Mouse (Mus musculus) embryonic facial prominence, embryonic 11.5 days (tissue): Measurements from ENCODE around the gene Pramef8. TPM values are rescaled to one million over a fixed set of nuclear protein-coding genes. Genes with fewer than 3 reads are reported as not detected.
A peak's percentile ranks its signal among the peaks of the same experiment; 100 is the strongest.
"Not testable (repeated sequence)": the region's sequence is repeated elsewhere in the genome, so short reads cannot be mapped to it uniquely, and the experiment has no call there.

Source experiments
- ATAC-seq: fragments of 200-750 bp; cut with Nextera tagmentation; replicated peaks from 2 replicates; pipeline ENCODE4 v1.8.0; 2017; ENCODE audit warnings: low read depth; ENCODE audit not compliant: insufficient number of reproducible peaks, low FRiP score, low TSS enrichment
- DNase-seq: peaks from one replicate; pipeline ENCODE4 v3.0.0-alpha.2; 2015; ENCODE audit warnings: low spot score
- H3K27ac ChIP-seq: fragments of 300-500 bp; sonication (generic); replicated peaks from 2 replicates; pipeline ENCODE4 v1.5.1; 2014; ENCODE audit warnings: mild to moderate bottlenecking, low read depth, low read length, control low read depth
- H3K27me3 ChIP-seq: fragments of 300-500 bp; sonication (generic); 2 replicates; pipeline ENCODE4 v1.6.1; 2014; ENCODE audit warnings: mild to moderate bottlenecking, low read length, moderate library complexity, mixed read lengths; ENCODE audit not compliant: control insufficient read depth, insufficient read depth
- H3K36me3 ChIP-seq: fragments of 300-500 bp; sonication (generic); replicated peaks from 2 replicates; pipeline ENCODE4 v1.6.1; 2014; ENCODE audit warnings: low read depth, mild to moderate bottlenecking, low read length, moderate library complexity, mixed read lengths; ENCODE audit not compliant: control insufficient read depth, insufficient read depth
- H3K4me1 ChIP-seq: fragments of 300-500 bp; sonication (generic); 2 replicates; pipeline ENCODE4 v1.6.1; 2014; ENCODE audit warnings: low read length, mixed read lengths; ENCODE audit not compliant: control insufficient read depth, insufficient read depth
- H3K4me2 ChIP-seq: fragments of 300-500 bp; sonication (generic); 2 replicates; pipeline ENCODE4 v1.6.1; 2014; ENCODE audit warnings: low read depth, mild to moderate bottlenecking, control low read depth, low read length, moderate library complexity
- H3K4me3 ChIP-seq: fragments of 300-500 bp; sonication (generic); 2 replicates; pipeline ENCODE4 v1.5.1; 2014; ENCODE audit warnings: low read depth, low read length, control low read depth
- H3K9ac ChIP-seq: fragments of 300-500 bp; sonication (generic); replicated peaks from 2 replicates; pipeline ENCODE4 v1.6.1; 2014; ENCODE audit warnings: mild to moderate bottlenecking, control low read depth, low read length
- H3K9me3 ChIP-seq: fragments of 300-500 bp; sonication (generic); replicated peaks from 2 replicates; pipeline ENCODE4 v1.6.1; 2016; ENCODE audit warnings: mild to moderate bottlenecking, low read length, inconsistent platforms, mixed read lengths; ENCODE audit not compliant: control insufficient read depth
- WGBS: fragments of 180-500 bp; shearing (Covaris S2); extraction: QIAGEN DNeasy Blood & Tissue Kit; methylation state at CpG from one replicate; pipeline ENCODE4 v1.1.7; 2014; 5-methylcytosine and 5-hydroxymethylcytosine counted together
- polyA plus RNA-seq: library from polyadenylated mRNA; unstranded; fragments of >200 nt; fragmentation: Nextera tagmentation; extraction: Ambion mirVana; gene quantifications from 2 replicates; pipeline ENCODE4 v1.2.1, GENCODE M21; 2014

Pramef8 gene
- polyA plus RNA-seq, 1 experiment from 2014 or later = 19.0 TPM

GRCm38 (mm10) chr4:143388955-143389702, 23.1 kb upstream of the Pramef8 start:
- H3K4me1 ChIP-seq = no peaks in the 10 kb centered on the region
- H3K4me3 ChIP-seq = peak overlapping the region; percentile 27
- H3K9me3 ChIP-seq = no peaks in the 10 kb centered on the region
- peak overlapping the region; percentile 47 for H3K9ac ChIP-seq
- peak; percentile 75 for ATAC-seq
- H3K36me3 ChIP-seq = no peaks in the 10 kb centered on the region
- WGBS = 8% methylated on average over 38 of the region's 43 CpGs
- peak; percentile 82 for DNase-seq
- peak overlapping the region; percentile 43 for H3K4me2 ChIP-seq
- H3K27me3 ChIP-seq = no peaks in the 10 kb centered on the region
- no peak overlapping the region for H3K27ac ChIP-seq

DNA sequence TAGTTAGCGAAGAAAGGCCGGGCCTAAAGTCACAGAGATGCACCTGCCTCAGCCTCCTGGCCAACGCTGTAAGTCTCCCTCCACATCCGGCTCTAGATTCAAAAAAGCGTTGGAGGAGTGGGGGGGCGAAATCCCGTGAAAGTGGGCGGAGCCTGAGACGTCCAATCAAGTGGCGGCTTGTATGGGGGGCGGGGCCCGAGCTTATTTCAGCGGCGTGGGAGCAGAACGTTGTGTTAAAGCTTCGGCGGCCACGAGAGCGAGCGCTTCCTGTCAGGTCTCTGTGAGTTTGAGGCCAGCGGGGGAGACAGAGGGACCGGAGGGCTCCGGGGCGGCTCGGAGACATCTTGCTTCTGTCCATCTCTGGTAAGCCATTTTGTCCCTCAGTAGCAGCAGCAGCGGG, 18.0 kb upstream of the Pramef8 start, which contains the start of gene Pramel1:
Gene Pramel1 (plus strand): TSS at position 248 of the 400 bp plus-strand sequence.
- H3K9ac ChIP-seq = no peak within 1 kb of the TSS
- ATAC-seq (no peak), DNase-seq (no peak)
- H3K4me2 ChIP-seq = no peak within 1 kb of the TSS
- no peaks in the 10 kb centered on the region for H3K27me3 ChIP-seq
- no peaks in the 10 kb centered on the region for H3K36me3 ChIP-seq
- no peaks in the 10 kb centered on the region for H3K9me3 ChIP-seq
- H3K27ac ChIP-seq = no peak within 1 kb of the TSS
- H3K4me3 ChIP-seq = no peak within 1 kb of the TSS
- H3K4me1 ChIP-seq = no peaks in the 10 kb centered on the region
- WGBS = 79% methylated on average over 26 of the region's 26 CpGs

GRCm38 (mm10) chr4:143411566-143412218, 534 bp upstream of the Pramef8 start:
- Histone ChIP-seq H3K4me2 (peak overlapping the region; percentile 25), H3K4me1 (no peaks in the 10 kb centered on the region), H3K4me3 (peak overlapping the region; percentile 50), H3K9ac (peak overlapping the region; percentile 62), H3K27me3 (no peaks in the 10 kb centered on the region), H3K36me3 (no peaks in the 10 kb centered on the region), H3K27ac (no peak overlapping the region), H3K9me3 (no peaks in the 10 kb centered on the region)
- ATAC-seq (peak; percentile 30; the same call in 1 of the 2 replicates), DNase-seq (no peak)
- WGBS = 75% methylated on average over 5 of the region's 5 CpGs

DNA sequence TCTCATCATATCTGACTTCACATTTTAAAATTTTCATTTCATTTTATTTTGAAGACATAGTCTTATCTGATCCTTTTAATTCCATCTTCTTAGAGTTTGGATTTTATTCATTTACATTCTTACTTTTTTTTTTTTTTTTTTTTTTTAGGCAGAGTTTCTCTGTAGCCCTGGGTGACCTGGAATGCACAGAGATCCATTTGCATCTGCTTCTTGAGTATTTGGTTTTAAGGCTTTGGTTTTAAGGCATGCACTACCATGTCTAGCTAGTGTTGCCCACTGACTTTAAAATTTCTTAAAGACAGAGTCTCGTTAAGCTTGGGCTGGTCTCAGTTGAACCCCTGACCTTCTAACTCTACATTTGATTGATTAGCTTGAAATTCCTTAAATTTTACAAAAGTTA, 1.4 kb downstream of the Pramef8 start:
- H3K9ac ChIP-seq = no peak overlapping the region
- no peaks in the 10 kb centered on the region for H3K9me3 ChIP-seq
- no peaks in the 10 kb centered on the region for H3K27me3 ChIP-seq
- WGBS = 85% methylated on average over 1 of the region's 1 CpGs
- DNase-seq = no peak
- ATAC-seq = no peak
- no peak overlapping the region for H3K27ac ChIP-seq
- no peaks in the 10 kb centered on the region for H3K4me1 ChIP-seq
- H3K4me2 ChIP-seq = no peak overlapping the region
- H3K4me3 ChIP-seq = no peak overlapping the region
- H3K36me3 ChIP-seq = peaks cover 11% of the 10 kb centered on the region

- 94% methylated on average over 3 of the region's 3 CpGs for WGBS
- Histone ChIP-seq H3K4me1 (no peaks in the 10 kb centered on the region), H3K36me3 (peaks cover 15% of the 10 kb centered on the region), H3K9me3 (no peaks in the 10 kb centered on the region), H3K9ac (no peak overlapping the region), H3K4me2 (no peak overlapping the region), H3K27me3 (no peaks in the 10 kb centered on the region), H3K4me3 (no peak overlapping the region), H3K27ac (no peak overlapping the region)
- no peak for DNase-seq
- no peak for ATAC-seq
These were observed 1.9 kb downstream of the Pramef8 start for GRCm38 (mm10) chr4:143414121-143414520.

- ATAC-seq, H3K4me2 ChIP-seq, H3K9me3 ChIP-seq, H3K4me1 ChIP-seq, H3K36me3 ChIP-seq, H3K27ac ChIP-seq, H3K9ac ChIP-seq, H3K4me3 ChIP-seq, DNase-seq, H3K27me3 ChIP-seq: not testable (repeated sequence)
- 72% methylated on average over 5 of the region's 5 CpGs for WGBS
These were observed 14.5 kb downstream of the Pramef8 start for GRCm38 (mm10) chr4:143426770-143427169.

DNA sequence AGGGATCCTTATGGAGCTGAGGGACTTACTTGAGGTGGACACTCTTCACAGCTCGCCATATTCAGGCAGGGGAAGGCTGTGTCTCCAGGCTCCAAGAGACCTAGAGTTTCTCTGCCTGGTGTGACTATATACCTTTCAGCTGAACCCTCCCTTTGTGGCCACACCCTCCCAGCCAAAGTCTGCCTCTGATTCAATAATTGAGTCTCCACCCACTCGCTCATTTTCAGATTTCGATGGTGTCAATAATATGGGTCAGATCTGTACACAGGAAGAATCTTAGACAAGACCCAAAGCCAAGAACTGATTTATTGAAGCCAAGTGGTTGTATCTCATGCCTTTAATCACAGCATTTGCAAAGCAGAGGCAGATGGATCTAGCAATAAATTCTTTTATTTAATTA, 38.0 kb downstream of the Pramef8 start, which contains the start of gene Oog4:
Gene Oog4 (minus strand): TSS at position 101 of the 400 bp plus-strand sequence.
- Histone ChIP-seq H3K4me2 (no peak within 1 kb of the TSS), H3K4me3 (no peak within 1 kb of the TSS), H3K27me3 (no peaks in the 10 kb centered on the region), H3K9ac (no peak within 1 kb of the TSS), H3K9me3 (no peaks in the 10 kb centered on the region), H3K4me1 (no peaks in the 10 kb centered on the region), H3K27ac (no peak within 1 kb of the TSS), H3K36me3 (no peaks in the 10 kb centered on the region)
- DNase-seq = no peak
- ATAC-seq = no peak
- 87% methylated on average over 3 of the region's 3 CpGs for WGBS
